Mouse (Mus musculus) heart, postnatal 36 days (tissue): ENCODE measurements around the gene Olfr1177-ps. TPM values are rescaled to one million over a fixed set of nuclear protein-coding genes. Genes with fewer than 3 reads are reported as not detected.

Experiments
- DNase-seq, 2 experiments: peaks; one replicate each; pipeline ENCODE4 v3.0.0; 2021 to 2022
- intact Hi-C: fragments of 180-260 bp; cut with DNase I; formaldehyde crosslinking; loops from one replicate; pipeline ENCODE4 v1.15.1; 2025
- total RNA-seq, 2 experiments: library from RNA; stranded (reverse); gene quantifications; 2 replicates each; pipeline ENCODE4 v1.2.3; 2021

Olfr1177-ps gene
- not detected for total RNA-seq

GRCm38 (mm10) chr2:88346392-88346791, at the start of gene Olfr1177-ps:
Gene Olfr1177-ps, minus strand, starts transcription at chr2:88346492.
- intact Hi-C loops: no loop called here
- no peak for DNase-seq

DNA sequence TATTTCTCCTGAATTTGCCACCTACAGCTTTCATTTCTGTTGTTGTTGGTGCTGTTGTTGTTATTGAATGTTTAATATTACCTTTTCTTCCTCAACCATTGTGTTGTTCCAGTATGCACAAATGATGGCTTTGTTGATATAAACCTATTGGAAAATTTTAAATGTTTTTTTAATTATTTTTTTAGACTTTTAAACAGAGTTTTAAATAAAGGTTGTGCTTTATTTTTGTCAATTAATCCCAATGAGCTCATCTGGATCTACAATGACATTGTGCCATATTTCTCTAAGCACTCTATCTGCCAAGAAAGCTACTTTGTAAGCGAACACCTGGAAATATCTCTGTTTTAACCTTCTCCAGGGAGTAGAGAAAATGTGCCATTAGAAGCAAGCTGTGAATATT, 40.5 kb upstream of the Olfr1177-ps start, which contains the start of gene Olfr1178:
TSS of gene Olfr1178 (plus strand) at position 301 of the 400 bp plus-strand sequence.
- intact Hi-C loops: no loop called here

DNA sequence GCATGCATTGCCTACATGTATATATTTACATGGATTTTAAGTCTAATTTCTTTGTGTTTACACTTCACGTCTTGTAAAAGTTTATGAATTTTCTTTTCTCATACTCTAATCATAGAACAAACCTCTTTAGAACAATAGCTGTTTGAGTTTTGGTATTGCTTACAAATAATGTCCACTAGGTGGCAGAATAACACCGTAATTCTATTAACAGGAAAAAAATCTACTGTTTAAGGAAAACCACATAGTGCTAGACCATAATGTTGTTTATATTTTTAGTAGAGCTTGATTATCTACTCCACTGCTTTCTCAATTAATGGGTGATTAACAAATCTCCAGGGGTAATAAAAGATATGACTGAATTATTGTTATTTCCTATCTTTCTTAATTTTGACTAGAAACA, 10.0 kb upstream of the Olfr1177-ps start:
- no peak for DNase-seq
- intact Hi-C loops: no loop called here

More for the DNA sequence above, 40.5 kb upstream of the Olfr1177-ps start, which contains the start of gene Olfr1178:
- no peak for DNase-seq

DNA sequence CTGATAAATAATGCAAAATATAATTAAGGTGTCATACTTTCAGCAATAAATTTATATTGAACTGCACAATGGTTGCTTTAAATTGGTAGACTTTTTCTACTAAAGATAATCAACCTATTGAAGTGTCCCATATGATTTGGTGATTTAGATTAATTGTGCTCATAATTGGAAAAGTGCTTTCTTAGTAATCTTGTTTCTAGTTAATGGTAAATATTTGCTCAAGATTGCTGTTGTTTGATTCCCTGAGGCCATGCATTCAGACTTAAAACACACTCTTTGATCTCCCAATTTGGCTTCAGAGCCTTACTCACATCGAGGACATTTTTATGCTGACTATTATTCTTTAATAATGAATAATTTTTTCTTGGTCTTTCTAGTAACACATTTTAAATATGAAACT, 9.9 kb downstream of the Olfr1177-ps start, which contains the start of gene Olfr1176:
TSS of gene Olfr1176 (plus strand) at position 301 of the 400 bp plus-strand sequence.
- DNase-seq: no peak

GRCm38 (mm10) chr2:88327115-88327514, 19.2 kb downstream of the Olfr1177-ps start, which contains the start of gene Olfr1175-ps:
Gene Olfr1175-ps, minus strand, starts transcription at chr2:88327215.
- no peak for DNase-seq
- intact Hi-C loops: no loop called here

More for the DNA sequence above, 9.9 kb downstream of the Olfr1177-ps start, which contains the start of gene Olfr1176:
- intact Hi-C loops: no loop called here

GRCm38 (mm10) chr2:88315035-88315434, 31.3 kb downstream of the Olfr1177-ps start, which contains the start of gene Olfr1174-ps:
Gene Olfr1174-ps, minus strand, starts transcription at chr2:88315135.
- intact Hi-C loops: no loop called here
- DNase-seq: no peak

Other genes with a start within 250 kb of the Olfr1177-ps start
- not detected for gene Olfr1166, start 218.2 kb downstream of the Olfr1177-ps start, total RNA-seq
- gene Olfr1167, start 191.3 kb downstream of the Olfr1177-ps start, total RNA-seq: not detected
- gene Olfr1168, start 164.6 kb downstream of the Olfr1177-ps start, total RNA-seq: not detected
- not detected for gene Olfr1170, start 118.2 kb downstream of the Olfr1177-ps start, total RNA-seq
- under 1 TPM in 1 of 2 experiments, not detected in 1; 0.05 TPM for gene Olfr1173, start 66.6 kb downstream of the Olfr1177-ps start, total RNA-seq
- not detected for gene Olfr1174-ps, start 31.4 kb downstream of the Olfr1177-ps start, total RNA-seq
- not detected for gene Olfr1175-ps, start 19.3 kb downstream of the Olfr1177-ps start, total RNA-seq
- gene Olfr1176, start 9.8 kb downstream of the Olfr1177-ps start, total RNA-seq: not detected
- gene Olfr1178, start 40.6 kb upstream of the Olfr1177-ps start, total RNA-seq: not detected
- not detected for gene Olfr1179, start 60.0 kb upstream of the Olfr1177-ps start, total RNA-seq
- gene Olfr1180, start 72.7 kb upstream of the Olfr1177-ps start, total RNA-seq: not detected
- gene Olfr1181, start 79.7 kb upstream of the Olfr1177-ps start, total RNA-seq: not detected
- gene Gm13757, start 102.6 kb upstream of the Olfr1177-ps start, total RNA-seq: not detected
- gene Olfr1183, start 108.4 kb upstream of the Olfr1177-ps start, total RNA-seq: not detected
- not detected for gene Olfr1184, start 137.1 kb upstream of the Olfr1177-ps start, total RNA-seq
- gene Olfr1185-ps1, start 146.8 kb upstream of the Olfr1177-ps start, total RNA-seq: not detected
- gene Olfr1186, start 172.1 kb upstream of the Olfr1177-ps start, total RNA-seq: not detected
- gene Olfr1188, start 210.4 kb upstream of the Olfr1177-ps start, total RNA-seq: not detected
- not detected for gene Olfr1189, start 240.0 kb upstream of the Olfr1177-ps start, total RNA-seq